Mouse (Mus musculus) testis, postnatal 14 days (tissue): ENCODE data around the gene Gm21983.

Experiments
- DNase-seq: peaks from one replicate; pipeline ENCODE4 v3.0.0; 2021; ENCODE audit warnings: low spot score

The Gm21983 gene

GRCm38 (mm10) chr7:27160921-27161320 lies 20.0 kb downstream of the Gm21983 start:
- DNase-seq = no peak

GRCm38 (mm10) chr7:27159882-27160281 lies 21.0 kb downstream of the Gm21983 start:
- peak; percentile 68 for DNase-seq

GRCm38 (mm10) chr7:27159256-27159655 lies 21.6 kb downstream of the Gm21983 start:
- DNase-seq = no peak

- no peak for DNase-seq
Measured at GRCm38 (mm10) chr7:27158171-27158570, 22.7 kb downstream of the Gm21983 start.

- no peak for DNase-seq
Measured at GRCm38 (mm10) chr7:27156005-27156404, 24.9 kb downstream of the Gm21983 start.

- no peak for DNase-seq
Measured at GRCm38 (mm10) chr7:27153205-27153764, 27.6 kb downstream of the Gm21983 start, which contains the start of gene Cyp2t4. Gene Cyp2t4 (plus strand): TSS chr7:27153714.

GRCm38 (mm10) chr7:27136410-27136996 lies 44.4 kb downstream of the Gm21983 start:
- no peak for DNase-seq

GRCm38 (mm10) chr7:27133757-27134156 lies 47.1 kb downstream of the Gm21983 start:
- no peak for DNase-seq

GRCm38 (mm10) chr7:27133156-27133555 lies 47.7 kb downstream of the Gm21983 start:
- DNase-seq = peak; percentile 34

GRCm38 (mm10) chr7:27132588-27132987 lies 48.3 kb downstream of the Gm21983 start:
- peak; percentile 60 for DNase-seq

- peak; percentile 47 for DNase-seq
Measured at GRCm38 (mm10) chr7:27131387-27131786, 49.5 kb downstream of the Gm21983 start.

- no peak for DNase-seq
Measured at GRCm38 (mm10) chr7:27130521-27131370, 50.1 kb downstream of the Gm21983 start.

- DNase-seq = no peak
Measured at GRCm38 (mm10) chr7:27129811-27130210, 51.1 kb downstream of the Gm21983 start.

GRCm38 (mm10) chr7:27128946-27129345 lies 51.9 kb downstream of the Gm21983 start:
- DNase-seq = no peak

GRCm38 (mm10) chr7:27128162-27128561 lies 52.7 kb downstream of the Gm21983 start:
- DNase-seq = no peak

- DNase-seq = no peak
Measured at GRCm38 (mm10) chr7:27124969-27125368, 55.9 kb downstream of the Gm21983 start.

GRCm38 (mm10) chr7:27124305-27124832 lies 56.5 kb downstream of the Gm21983 start:
- no peak for DNase-seq

GRCm38 (mm10) chr7:27119676-27120075 lies 61.2 kb downstream of the Gm21983 start, which contains the start of gene Cyp2f2:
Gene Cyp2f2 (plus strand): TSS chr7:27119909.
- no peak for DNase-seq
